Mouse (Mus musculus): ENCODE results near the gene Fh1. TPM values are rescaled to one million over a fixed set of nuclear protein-coding genes. Genes with fewer than 3 reads are reported as not detected.

The Fh1 gene
- total RNA-seq, 1 experiment from 2014 or later, result 46.8 TPM

DNA sequence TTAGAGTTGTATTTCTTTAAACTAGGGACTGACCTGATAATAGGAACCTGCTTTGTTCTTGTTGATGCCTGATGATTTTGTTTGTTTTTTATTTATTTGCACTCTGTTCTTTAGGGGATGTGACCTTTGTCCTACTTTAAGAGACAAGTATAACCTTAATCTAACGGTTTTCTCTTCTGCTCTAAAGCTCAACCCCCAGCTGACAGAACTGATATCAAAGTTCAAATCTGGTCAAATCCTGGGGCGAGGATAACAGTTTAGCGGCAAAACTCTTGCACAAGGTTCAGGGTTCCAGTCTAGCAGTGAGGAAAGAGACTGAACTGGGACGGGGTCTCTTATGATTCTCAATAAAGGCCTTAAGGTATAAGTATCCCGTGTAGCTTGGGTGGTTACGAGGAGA lies 3.8 kb upstream of the Fh1 start:
- ATAC-seq (replicated peaks; ENCODE audit: insufficient number of reproducible peaks, low FRiP score, low TSS enrichment, poor library complexity, severe bottlenecking), result no peak

- ATAC-seq (replicated peaks; ENCODE audit: insufficient number of reproducible peaks, low FRiP score, low TSS enrichment, poor library complexity, severe bottlenecking), result no peak
Observed at GRCm38 (mm10) chr1:175625990-175626692, 706 bp upstream of the Fh1 start.

GRCm38 (mm10) chr1:175623656-175624055 lies 1.8 kb downstream of the Fh1 start:
- no peak for ATAC-seq (replicated peaks; ENCODE audit: insufficient number of reproducible peaks, low FRiP score, low TSS enrichment, poor library complexity, severe bottlenecking)

GRCm38 (mm10) chr1:175619814-175620431 lies 5.5 kb downstream of the Fh1 start, which contains the start of gene Kmo:
TSS of gene Kmo (plus strand) at chr1:175620381.
- no peak for ATAC-seq (replicated peaks; ENCODE audit: insufficient number of reproducible peaks, low FRiP score, low TSS enrichment, poor library complexity, severe bottlenecking)

DNA sequence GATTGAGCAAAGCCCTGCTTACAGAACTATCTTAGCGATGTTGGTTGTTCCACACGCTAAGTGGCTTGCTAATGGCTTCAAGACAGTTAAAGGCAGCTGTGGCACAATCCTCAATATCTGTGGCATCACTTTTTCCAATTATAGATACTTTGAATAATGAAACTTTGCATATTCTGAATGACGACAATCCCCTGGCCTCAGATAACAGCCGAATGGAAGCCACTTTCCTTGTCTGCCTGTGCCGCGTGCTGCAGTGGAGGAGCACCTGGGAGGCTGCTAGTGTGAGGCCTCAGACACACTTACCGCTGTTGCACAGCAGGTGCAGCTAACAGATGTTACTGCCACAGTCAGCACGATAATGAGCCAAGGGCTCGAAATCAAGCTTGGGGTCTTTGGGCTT lies 10.4 kb downstream of the Fh1 start:
- no peak for ATAC-seq (replicated peaks; ENCODE audit: insufficient number of reproducible peaks, low FRiP score, low TSS enrichment, poor library complexity, severe bottlenecking)

- ATAC-seq (replicated peaks; ENCODE audit: insufficient number of reproducible peaks, low FRiP score, low TSS enrichment, poor library complexity, severe bottlenecking), result no peak
Observed at GRCm38 (mm10) chr1:175608708-175609107, 16.7 kb downstream of the Fh1 start.

- ATAC-seq (replicated peaks; ENCODE audit: insufficient number of reproducible peaks, low FRiP score, low TSS enrichment, poor library complexity, severe bottlenecking), result no peak
Observed at GRCm38 (mm10) chr1:175607838-175608585, 17.4 kb downstream of the Fh1 start.

DNA sequence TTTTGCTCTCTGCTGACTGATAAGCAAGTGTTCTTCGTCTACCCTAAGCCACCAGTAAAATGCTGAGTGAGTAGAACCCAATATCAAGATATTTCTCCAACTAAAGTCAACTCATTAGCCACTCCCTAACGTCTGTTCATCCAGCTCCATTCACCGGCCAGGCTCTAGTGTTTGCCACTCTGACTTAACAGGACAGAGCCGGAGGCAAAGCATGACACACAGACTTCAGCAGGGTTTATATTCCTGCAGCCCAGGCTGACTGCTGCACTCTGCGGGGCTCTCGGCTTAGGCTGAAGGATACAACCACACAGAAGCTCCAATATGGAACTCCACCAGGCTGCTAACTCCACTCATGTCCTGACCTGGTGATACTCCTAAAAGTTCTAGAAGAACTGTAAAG lies 18.1 kb downstream of the Fh1 start:
- ATAC-seq (replicated peaks; ENCODE audit: insufficient number of reproducible peaks, low FRiP score, low TSS enrichment, poor library complexity, severe bottlenecking), result no peak

GRCm38 (mm10) chr1:175603390-175603789 lies 22.0 kb downstream of the Fh1 start:
- ATAC-seq (replicated peaks; ENCODE audit: insufficient number of reproducible peaks, low FRiP score, low TSS enrichment, poor library complexity, severe bottlenecking), result no peak

- no peak for ATAC-seq (replicated peaks; ENCODE audit: insufficient number of reproducible peaks, low FRiP score, low TSS enrichment, poor library complexity, severe bottlenecking)
Observed at GRCm38 (mm10) chr1:175602231-175602630, 23.2 kb downstream of the Fh1 start.

- ATAC-seq (replicated peaks; ENCODE audit: insufficient number of reproducible peaks, low FRiP score, low TSS enrichment, poor library complexity, severe bottlenecking), result no peak
Observed at GRCm38 (mm10) chr1:175592832-175593231, 32.6 kb downstream of the Fh1 start.

GRCm38 (mm10) chr1:175586656-175587055 lies 38.8 kb downstream of the Fh1 start:
- no peak for ATAC-seq (replicated peaks; ENCODE audit: insufficient number of reproducible peaks, low FRiP score, low TSS enrichment, poor library complexity, severe bottlenecking)

DNA sequence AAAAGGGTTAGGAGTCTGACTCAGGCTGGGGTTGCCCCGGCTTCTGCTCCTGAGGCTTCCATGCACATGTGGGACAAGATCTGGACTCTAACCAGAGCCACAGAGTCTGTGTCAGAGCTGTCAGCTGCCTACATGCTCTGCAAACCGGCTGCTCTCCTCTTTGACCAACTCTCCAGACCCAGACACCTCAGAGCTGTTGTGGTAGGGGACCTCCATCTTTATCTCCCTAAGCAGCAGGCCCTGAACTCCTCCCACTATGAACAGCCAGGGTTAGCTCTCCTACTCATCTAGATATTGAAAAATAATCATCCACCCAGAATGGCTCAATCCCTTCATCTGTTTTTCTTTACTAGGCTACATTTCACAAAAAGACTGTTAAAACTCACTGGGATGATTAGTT lies 40.2 kb downstream of the Fh1 start:
- ATAC-seq (replicated peaks; ENCODE audit: insufficient number of reproducible peaks, low FRiP score, low TSS enrichment, poor library complexity, severe bottlenecking), result no peak

DNA sequence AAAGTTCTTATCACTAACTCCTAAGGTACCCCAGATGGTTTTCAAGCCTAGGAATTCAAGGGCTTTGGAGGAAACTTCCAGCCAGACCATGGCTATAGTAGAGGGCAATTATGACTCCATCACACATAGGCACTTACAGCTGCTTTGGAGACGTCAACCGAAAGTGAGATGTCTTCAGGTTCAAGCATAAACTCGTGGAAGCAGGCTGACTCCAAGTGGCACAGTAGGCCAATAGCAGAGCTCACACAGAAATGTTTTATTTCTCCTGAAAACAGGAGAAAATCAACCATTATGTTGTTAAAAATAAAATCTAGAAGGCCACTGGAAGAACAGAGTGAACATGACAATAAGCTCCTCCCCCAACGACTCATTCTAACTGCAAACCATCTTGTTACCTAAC lies 42.6 kb downstream of the Fh1 start:
- ATAC-seq (replicated peaks; ENCODE audit: insufficient number of reproducible peaks, low FRiP score, low TSS enrichment, poor library complexity, severe bottlenecking), result no peak

- ATAC-seq (replicated peaks; ENCODE audit: insufficient number of reproducible peaks, low FRiP score, low TSS enrichment, poor library complexity, severe bottlenecking), result no peak
Observed at GRCm38 (mm10) chr1:175580346-175580745, 45.1 kb downstream of the Fh1 start.

GRCm38 (mm10) chr1:175579598-175580235 lies 45.7 kb downstream of the Fh1 start:
- no peak for ATAC-seq (replicated peaks; ENCODE audit: insufficient number of reproducible peaks, low FRiP score, low TSS enrichment, poor library complexity, severe bottlenecking)

DNA sequence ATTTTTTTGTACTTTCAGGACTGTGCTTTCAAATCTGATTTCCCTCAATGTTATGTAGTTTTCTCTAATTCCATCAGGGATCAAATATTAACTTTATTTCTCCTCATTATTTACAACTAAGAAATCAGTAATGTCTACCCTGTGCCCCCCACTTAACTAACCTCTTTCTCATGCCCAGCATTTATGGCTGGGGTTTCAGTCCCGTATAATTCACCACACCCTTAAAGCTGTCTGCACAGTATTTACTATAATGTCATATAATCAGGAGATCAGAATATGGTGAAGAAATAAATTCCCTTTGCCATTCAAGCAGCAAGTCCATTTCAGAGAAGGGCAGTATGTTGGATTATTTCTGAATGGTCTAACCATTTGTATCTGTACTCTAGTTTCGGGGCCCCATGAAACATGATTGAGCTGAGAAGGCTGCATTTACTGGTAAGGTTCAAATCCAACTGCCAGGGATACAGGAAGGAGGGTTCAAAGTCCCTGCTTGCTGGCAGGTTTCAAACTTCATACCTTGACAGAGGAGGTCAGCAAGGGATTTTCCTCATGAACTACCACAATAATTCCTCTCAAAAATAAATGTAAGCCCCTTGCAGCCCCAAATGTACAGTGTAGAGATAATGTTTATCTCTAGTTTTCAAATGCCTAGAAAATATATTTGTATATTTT lies 46.9 kb downstream of the Fh1 start:
- ATAC-seq (replicated peaks; ENCODE audit: insufficient number of reproducible peaks, low FRiP score, low TSS enrichment, poor library complexity, severe bottlenecking), result no peak

DNA sequence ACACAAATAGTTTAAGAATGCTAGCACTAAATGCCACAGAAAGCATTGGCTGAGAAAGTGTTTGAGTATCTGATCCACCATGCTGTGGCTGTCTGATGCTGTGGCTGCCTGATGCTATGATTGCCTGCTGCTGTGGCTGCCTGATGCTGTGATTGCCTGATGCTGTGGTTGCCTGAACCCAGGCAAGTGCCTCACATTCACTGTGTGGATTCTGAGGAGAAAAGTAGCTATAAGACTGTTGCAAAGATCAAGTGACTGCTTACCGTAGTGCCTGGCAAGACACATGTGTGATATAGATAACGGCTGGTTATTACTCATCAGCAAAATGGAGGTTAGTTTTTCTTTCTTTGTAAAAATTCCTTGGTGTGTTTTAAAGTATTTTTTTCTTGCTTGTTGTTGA lies 51.3 kb downstream of the Fh1 start:
- no peak for ATAC-seq (replicated peaks; ENCODE audit: insufficient number of reproducible peaks, low FRiP score, low TSS enrichment, poor library complexity, severe bottlenecking)

GRCm38 (mm10) chr1:175565579-175566103 lies 59.8 kb downstream of the Fh1 start:
- no peak for ATAC-seq (replicated peaks; ENCODE audit: insufficient number of reproducible peaks, low FRiP score, low TSS enrichment, poor library complexity, severe bottlenecking)

Data from monocyte, adult 5-6 weeks (primary cell).